Mouse (Mus musculus) neural tube, embryonic 14.5 days (tissue): ENCODE results near the gene Slc29a2. TPM values are rescaled to one million over a fixed set of nuclear protein-coding genes. Genes with fewer than 3 reads are reported as not detected.

Source experiments
- ATAC-seq: fragments of 200-750 bp; cut with Nextera tagmentation; 2 replicates; pipeline ENCODE4 v1.8.0; 2017; ENCODE audit warnings: low read depth, mild to moderate bottlenecking, moderate TSS enrichment, moderate library complexity
- H3K27ac ChIP-seq: fragments of 300-500 bp; sonication (generic); 2 replicates; pipeline ENCODE4 v1.5.1; 2014; ENCODE audit warnings: low read depth, mild to moderate bottlenecking, control low read depth, low read length, moderate library complexity, mixed read lengths
- H3K27me3 ChIP-seq: fragments of 300-500 bp; sonication (generic); 2 replicates; pipeline ENCODE4 v1.6.1; 2014; ENCODE audit warnings: low read length; ENCODE audit not compliant: control insufficient read depth, insufficient read depth
- H3K36me3 ChIP-seq: fragments of 300-500 bp; sonication (generic); 2 replicates; pipeline ENCODE4 v1.6.1; 2014; ENCODE audit warnings: low read length, mixed read lengths; ENCODE audit not compliant: control insufficient read depth, insufficient read depth
- H3K4me1 ChIP-seq: fragments of 300-500 bp; sonication (generic); 2 replicates; pipeline ENCODE4 v1.6.1; 2014; ENCODE audit warnings: low read length; ENCODE audit not compliant: control insufficient read depth, insufficient read depth
- H3K4me2 ChIP-seq: fragments of 300-500 bp; sonication (generic); 2 replicates; pipeline ENCODE4 v1.6.1; 2014; ENCODE audit warnings: mild to moderate bottlenecking, low read depth, low read length, control low read depth
- H3K4me3 ChIP-seq: fragments of 300-500 bp; sonication (generic); 2 replicates; pipeline ENCODE4 v1.5.1; 2014; ENCODE audit warnings: low read depth, low read length, control low read depth, mixed read lengths
- H3K9ac ChIP-seq: fragments of 300-500 bp; sonication (generic); replicated peaks from 2 replicates; pipeline ENCODE4 v1.6.1; 2014; ENCODE audit warnings: low read depth, mild to moderate bottlenecking, control low read depth, low read length, mixed read lengths
- H3K9me3 ChIP-seq: fragments of 300-500 bp; sonication (generic); 2 replicates; pipeline ENCODE4 v1.6.1; 2016; ENCODE audit warnings: low read length; ENCODE audit not compliant: control insufficient read depth
- WGBS: fragments of 180-500 bp; shearing (Covaris S2); extraction: QIAGEN DNeasy Blood & Tissue Kit; methylation state at CpG from one replicate; pipeline ENCODE4 v1.1.7; 2014; 5-methylcytosine and 5-hydroxymethylcytosine counted together
- polyA plus RNA-seq: library from polyadenylated mRNA; unstranded; fragments of >200 nt; fragmentation: Nextera tagmentation; extraction: Ambion mirVana; gene quantifications from 2 replicates; pipeline ENCODE4 v1.2.1, GENCODE M21; 2014

Gene Slc29a2
- polyA plus RNA-seq, 1 experiment from 2014 or later: 12.2 TPM

DNA sequence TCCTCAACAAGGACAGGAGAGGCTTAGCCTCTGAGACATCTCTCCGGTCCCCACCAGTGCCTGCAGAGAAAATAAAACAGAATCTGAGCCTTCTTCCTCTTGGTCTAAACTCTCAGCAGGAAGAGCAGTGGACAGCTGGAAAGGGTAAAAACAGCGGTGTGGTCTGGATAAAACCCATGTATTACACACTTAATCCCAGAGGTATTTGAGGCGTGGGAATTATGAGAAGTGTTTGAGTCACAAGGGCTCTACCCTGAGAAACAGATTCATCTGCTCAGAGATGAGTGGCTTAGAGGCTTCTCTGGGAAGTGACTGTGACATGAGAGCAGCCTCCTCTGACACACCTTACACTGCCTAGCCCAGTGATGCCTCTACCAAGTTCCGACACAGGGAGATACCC is 6.0 kb upstream of the Slc29a2 start:
- Histone ChIP-seq H3K9ac (no peak overlapping the region), H3K27ac (no peak overlapping the region), H3K9me3 (no peaks in the 10 kb centered on the region), H3K4me3 (no peak overlapping the region), H3K4me1 (no peaks in the 10 kb centered on the region), H3K4me2 (no peak overlapping the region), H3K27me3 (no peaks in the 10 kb centered on the region), H3K36me3 (no peaks in the 10 kb centered on the region)
- WGBS: 83% methylated on average over 4 of the region's 4 CpGs
- ATAC-seq: no peak

DNA sequence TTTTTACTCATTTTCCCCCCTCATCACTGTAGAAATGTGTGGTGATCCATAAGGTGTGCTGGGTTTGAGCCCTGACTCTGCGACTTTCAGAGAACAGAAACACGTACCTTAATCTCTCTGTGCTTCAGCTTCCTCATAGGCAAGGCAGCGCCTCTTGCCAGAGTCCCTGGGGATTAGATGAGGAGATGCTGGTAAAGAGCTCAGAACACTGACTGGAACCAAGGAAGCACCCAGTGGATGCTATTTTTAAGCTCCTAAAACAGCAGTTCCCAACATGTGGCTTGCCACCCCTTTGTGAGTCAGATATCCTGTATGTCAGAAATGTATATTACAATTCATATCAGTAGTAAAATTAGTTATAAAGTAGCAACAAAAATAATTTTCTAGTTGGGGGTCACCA is 5.5 kb upstream of the Slc29a2 start:
- Histone ChIP-seq H3K4me1 (no peaks in the 10 kb centered on the region), H3K9ac (no peak overlapping the region), H3K27ac (no peak overlapping the region), H3K27me3 (no peaks in the 10 kb centered on the region), H3K4me2 (no peak overlapping the region), H3K9me3 (no peaks in the 10 kb centered on the region), H3K4me3 (no peak overlapping the region), H3K36me3 (no peaks in the 10 kb centered on the region)
- ATAC-seq: no peak
- 84% methylated on average over 3 of the region's 3 CpGs for WGBS

DNA sequence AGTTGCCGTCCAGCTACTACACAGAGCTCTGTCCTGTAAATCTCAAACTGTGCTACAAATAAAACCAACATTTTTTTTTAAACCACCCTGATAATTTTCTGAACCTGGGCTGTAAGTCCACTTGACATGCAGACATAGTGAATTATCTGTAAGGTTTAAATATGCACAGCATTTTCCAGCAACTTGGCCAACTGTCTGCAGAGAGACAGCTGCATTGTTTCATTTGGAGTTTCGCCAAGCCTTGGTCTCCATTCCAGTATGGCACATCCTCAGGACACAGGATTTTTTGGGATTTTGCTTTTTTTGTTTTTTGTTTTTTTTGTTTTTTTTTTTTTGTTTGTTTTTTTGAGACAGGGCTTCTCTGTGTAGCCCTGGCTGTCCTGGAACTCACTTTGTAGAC is 2.2 kb upstream of the Slc29a2 start:
- no peak overlapping the region for H3K9ac ChIP-seq
- H3K9me3 ChIP-seq: no peaks in the 10 kb centered on the region
- no peaks in the 10 kb centered on the region for H3K27me3 ChIP-seq
- H3K4me3 ChIP-seq: no peak overlapping the region
- no peaks in the 10 kb centered on the region; the same call in 1 of the 2 replicates for H3K4me1 ChIP-seq
- ATAC-seq: no peak
- no peak overlapping the region for H3K27ac ChIP-seq
- no peaks in the 10 kb centered on the region for H3K36me3 ChIP-seq
- H3K4me2 ChIP-seq: no peak overlapping the region
- 89% methylated on average over 2 of the region's 2 CpGs for WGBS

DNA sequence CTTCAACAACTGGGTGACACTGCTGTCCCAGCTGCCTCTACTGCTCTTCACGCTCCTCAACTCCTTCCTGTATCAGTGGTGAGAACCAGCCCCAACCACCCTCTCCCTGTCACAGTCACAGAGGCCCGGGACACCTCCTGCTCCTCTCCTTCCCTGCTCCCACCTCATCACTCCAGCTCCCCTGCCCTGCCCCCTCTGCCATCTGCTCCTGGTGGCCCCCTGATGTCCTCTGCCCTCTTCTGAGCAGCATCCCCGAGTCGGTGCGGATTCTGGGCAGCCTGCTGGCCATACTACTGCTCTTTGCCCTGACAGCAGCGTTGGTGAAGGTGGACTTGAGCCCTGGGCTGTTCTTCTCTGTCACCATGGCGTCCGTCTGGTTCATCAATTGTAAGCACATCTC is 2.5 kb downstream of the Slc29a2 start:
- no peak for ATAC-seq
- Histone ChIP-seq H3K27ac (no peak overlapping the region), H3K27me3 (no peaks in the 10 kb centered on the region), H3K9ac (no peak overlapping the region), H3K4me3 (no peak overlapping the region), H3K36me3 (peaks cover 15% of the 10 kb centered on the region; the same call in 1 of the 2 replicates), H3K4me2 (no peak overlapping the region), H3K9me3 (no peaks in the 10 kb centered on the region), H3K4me1 (no peaks in the 10 kb centered on the region; the same call in 1 of the 2 replicates)
- WGBS: 89% methylated on average over 8 of the region's 8 CpGs

DNA sequence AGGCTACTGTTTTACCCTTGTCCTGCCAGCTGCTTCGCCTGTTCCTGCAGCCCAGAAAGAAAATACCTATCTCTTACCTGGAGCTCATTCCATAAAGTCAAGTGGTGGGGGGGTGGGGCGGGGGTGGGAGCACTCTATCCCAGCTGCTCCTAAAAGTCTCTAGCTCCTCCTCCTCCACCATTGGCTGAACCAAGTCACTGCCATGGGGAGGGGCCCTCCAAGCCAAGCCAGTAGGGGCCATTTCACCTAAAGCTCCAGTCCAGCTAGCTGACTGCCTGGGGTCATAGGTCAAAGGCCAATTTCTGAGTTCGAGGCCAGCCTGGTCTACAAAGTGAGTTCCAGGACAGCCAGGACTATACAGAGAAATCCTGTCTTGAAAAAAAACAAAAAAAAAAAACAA is 9.0 kb downstream of the Slc29a2 start:
- ATAC-seq: no peak
- no peak overlapping the region for H3K4me2 ChIP-seq
- peaks cover 15% of the 10 kb centered on the region; the same call in 1 of the 2 replicates for H3K36me3 ChIP-seq
- H3K9ac ChIP-seq: no peak overlapping the region
- H3K9me3 ChIP-seq: no peaks in the 10 kb centered on the region
- 90% methylated on average over 3 of the region's 3 CpGs for WGBS
- no peak overlapping the region for H3K4me3 ChIP-seq
- H3K4me1 ChIP-seq: no peaks in the 10 kb centered on the region
- H3K27me3 ChIP-seq: no peaks in the 10 kb centered on the region
- H3K27ac ChIP-seq: no peak overlapping the region

DNA sequence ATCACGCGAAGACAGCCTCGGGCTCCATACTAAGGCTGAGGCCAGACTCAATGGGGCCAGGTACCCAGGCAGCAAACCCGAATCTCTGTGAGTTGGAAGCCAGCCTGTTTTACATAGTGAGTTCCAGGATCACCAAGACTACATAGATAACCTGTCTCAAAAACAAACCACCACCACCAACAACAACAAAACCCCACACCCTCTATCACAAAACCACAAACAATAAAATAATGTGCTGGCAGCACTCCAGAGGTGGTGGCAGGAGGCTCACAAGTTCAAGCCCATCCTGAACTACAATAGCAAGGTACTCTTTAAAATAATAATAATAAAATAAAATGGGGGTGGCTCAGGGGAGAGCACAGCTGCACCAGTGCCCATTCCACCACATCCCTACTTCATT is 12.9 kb downstream of the Slc29a2 start:
- no peak overlapping the region for H3K9ac ChIP-seq

DNA sequence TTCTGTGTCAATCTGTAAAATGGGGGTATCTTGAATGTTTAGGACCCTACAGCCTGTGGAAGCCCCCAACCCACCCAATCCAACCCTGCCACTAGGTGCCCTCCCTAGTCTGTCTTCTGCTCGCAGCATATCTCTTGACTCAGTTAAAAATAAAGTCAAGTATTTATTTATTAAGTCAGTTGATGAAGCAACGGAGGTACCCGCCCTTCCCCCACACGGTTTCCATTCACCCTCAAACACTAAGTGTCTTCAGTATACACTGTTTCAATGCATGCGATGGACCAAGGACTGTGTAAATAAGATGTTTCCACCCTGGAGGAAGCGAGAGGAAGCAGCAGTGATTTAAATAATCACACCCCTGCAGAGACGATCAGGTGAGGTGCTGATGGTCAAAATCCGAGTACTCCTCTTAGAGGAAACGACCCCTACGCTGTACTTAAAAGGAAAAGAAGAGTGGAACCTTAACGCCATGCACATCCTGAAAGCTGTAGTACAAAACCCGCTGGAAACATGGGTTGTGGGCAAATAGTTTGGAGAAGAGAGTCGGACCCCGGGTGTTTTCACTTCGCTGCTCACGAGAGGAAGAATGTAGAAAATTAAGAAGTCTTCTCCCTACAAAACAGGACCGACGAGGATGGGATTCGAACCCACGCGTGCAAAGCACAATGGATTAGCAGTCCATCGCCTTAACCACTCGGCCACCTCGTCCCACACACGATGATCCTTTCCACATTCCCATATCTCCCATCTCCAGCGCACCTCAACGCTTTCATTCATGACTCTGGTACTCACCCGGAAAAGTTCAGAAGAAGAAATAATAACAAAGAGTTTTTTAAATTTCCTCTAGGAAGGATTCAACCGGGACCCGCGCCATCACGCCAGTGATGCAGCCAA is 14.3 kb downstream of the Slc29a2 start:
- H3K4me3 ChIP-seq: peak overlapping the region; percentile 86
- peak overlapping the region; percentile 89 for H3K9ac ChIP-seq
- peaks cover 24% of the 10 kb centered on the region for H3K4me1 ChIP-seq
- no peaks in the 10 kb centered on the region for H3K27me3 ChIP-seq
- H3K9me3 ChIP-seq: no peaks in the 10 kb centered on the region
- H3K27ac ChIP-seq: peak overlapping the region; percentile 87; the same call in 1 of the 2 replicates
- peak; percentile 76 for ATAC-seq
- peaks cover 4% of the 10 kb centered on the region; the same call in 1 of the 2 replicates for H3K36me3 ChIP-seq
- 6% methylated on average over 32 of the region's 32 CpGs for WGBS
- H3K4me2 ChIP-seq: peak overlapping the region; percentile 98

More for the DNA sequence above, 12.9 kb downstream of the Slc29a2 start:
- no peak overlapping the region for H3K4me3 ChIP-seq
- H3K36me3 ChIP-seq: no peaks in the 10 kb centered on the region; the same call in 1 of the 2 replicates
- H3K27me3 ChIP-seq: no peaks in the 10 kb centered on the region
- H3K4me2 ChIP-seq: no peak overlapping the region
- no peak for ATAC-seq
- peaks cover 16% of the 10 kb centered on the region for H3K4me1 ChIP-seq
- WGBS: 84% methylated on average over 4 of the region's 4 CpGs
- no peak overlapping the region for H3K27ac ChIP-seq
- H3K9me3 ChIP-seq: no peaks in the 10 kb centered on the region

DNA sequence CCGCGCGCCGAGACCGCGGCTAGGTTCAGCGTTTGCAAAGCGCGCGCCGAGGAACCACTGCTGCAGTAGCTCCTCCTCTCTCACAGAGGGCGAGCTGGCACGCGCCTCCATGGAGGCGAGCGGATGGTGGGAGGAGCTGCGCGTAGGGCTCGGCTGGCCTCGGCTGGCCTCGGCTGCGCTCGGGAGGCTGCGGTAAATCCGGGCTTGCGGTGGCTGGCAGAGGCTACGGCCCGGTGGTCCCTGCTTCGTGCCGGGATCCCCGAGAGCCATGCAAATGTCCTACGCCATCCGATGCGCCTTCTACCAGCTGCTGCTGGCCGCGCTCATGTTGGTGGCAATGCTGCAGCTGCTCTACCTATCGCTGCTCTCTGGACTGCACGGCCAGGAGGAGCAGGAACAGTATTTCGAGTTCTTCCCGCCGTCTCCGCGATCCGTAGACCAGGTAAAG is 15.1 kb downstream of the Slc29a2 start, which contains the start of the genes B4gat1 and AC124502.3:
Gene B4gat1, plus strand, starts transcription at position 118 of the 448 bp plus-strand sequence.
Gene AC124502.3, plus strand, starts transcription at position 183 of the 448 bp plus-strand sequence.
- Histone ChIP-seq H3K9me3 (no peaks in the 10 kb centered on the region), H3K4me1 (peaks cover 24% of the 10 kb centered on the region), H3K27ac (peak within 1 kb of the TSS; percentile 87), H3K4me3 (peak within 1 kb of the TSS; percentile 86), H3K9ac (peak within 1 kb of the TSS; percentile 89), H3K27me3 (no peaks in the 10 kb centered on the region), H3K36me3 (peaks cover 7% of the 10 kb centered on the region; the same call in 1 of the 2 replicates), H3K4me2 (peak within 1 kb of the TSS; percentile 98)
- peak; percentile 94 for ATAC-seq
- under 1% methylated on average over 41 of the region's 44 CpGs for WGBS
